29 mouse cellular contexts compared by ENCODE assay signal in the genomic region with DNA sequence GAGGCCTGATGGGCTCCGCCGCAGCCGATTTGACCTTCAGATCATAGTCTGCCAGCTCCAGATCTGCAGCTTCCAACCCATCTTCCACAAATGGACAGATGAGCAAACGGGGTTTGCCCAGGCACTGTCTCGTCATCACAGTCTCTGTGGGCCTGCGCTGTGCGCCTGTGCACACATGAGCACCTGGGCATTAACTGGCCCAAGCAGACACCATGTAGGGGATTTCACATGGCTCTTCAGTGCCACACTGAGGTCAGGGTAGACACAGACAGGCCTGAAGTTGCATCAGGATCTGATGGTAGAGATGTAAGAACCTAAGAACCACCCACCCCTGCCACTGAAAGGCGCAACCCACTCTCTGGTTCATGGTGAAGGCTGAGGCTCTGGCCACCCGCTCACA. TPM values are rescaled to one million over a fixed set of nuclear protein-coding genes. Genes with fewer than 3 reads are reported as not detected.
A peak's percentile ranks its signal among the peaks of the same experiment; 100 is the strongest.
DNase-seq lines count a peak whose midpoint lies in the region; ATAC-seq and TF ChIP-seq lines count a peak whose summit lies in the region.
"Had no signal": no experiment of that assay in that cellular context is flagged by ENCODE, and none has a peak within 500 bp of the region (broad histone marks: within the 10 kb centered on the region; RNA-seq: fewer than 3 reads in every experiment).

No protein-coding gene starts in this region.

- peak; percentile 32; the same call in 1 of the 2 replicates for TF ChIP-seq CTCF in intestine, postnatal 0 days (IDR thresholded peaks at IDR 0.05; ENCODE audit: low read depth)
- peak; percentile 6 for TF ChIP-seq CTCF in ES-Bruce4 (IDR thresholded peaks at IDR 0.05; ENCODE audit: low read depth, low read length)
- 0 out of 2 replicates have a peak, but pooled peaks have one; percentile 17 for TF ChIP-seq CTCF in stomach, postnatal 0 days (IDR thresholded peaks at IDR 0.05; ENCODE audit: low read depth)

- 93% methylated on average over 9 of the region's 9 CpGs for WGBS in intestine, postnatal 0 days
- WGBS in intestine, embryonic 15.5 days, result 93% methylated on average over 9 of the region's 9 CpGs
- 91% methylated on average over 9 of the region's 9 CpGs for WGBS in midbrain, embryonic 10.5 days
- WGBS in midbrain, embryonic 13.5 days, result 93% methylated on average over 9 of the region's 9 CpGs
- WGBS in stomach, postnatal 0 days, result 91% methylated on average over 9 of the region's 9 CpGs

- H3K27ac ChIP-seq in intestine, postnatal 0 days (ENCODE audit: low read depth, low read length), result no peak overlapping the region
- H3K27ac ChIP-seq in intestine, embryonic 15.5 days, result no peak overlapping the region
- 0 out of 2 replicates have a peak overlapping the region, but pooled peaks have one; percentile 1 for H3K27ac ChIP-seq in midbrain, embryonic 10.5 days (replicated peaks)
- no peak overlapping the region for H3K27ac ChIP-seq in midbrain, embryonic 13.5 days
- no peak overlapping the region for H3K27ac ChIP-seq in ES-Bruce4 (ENCODE audit: insufficient read depth, low read length)
- no peak overlapping the region for H3K27ac ChIP-seq in stomach, postnatal 0 days (replicated peaks)
- H3K27ac ChIP-seq: embryonic facial prominence, embryonic 12.5 days; hindbrain, embryonic 15.5 days; limb, embryonic 12.5 days; midbrain, embryonic 15.5 days; neural tube, embryonic 15.5 days; stomach, embryonic 15.5 days had no signal

- no peak for DNase-seq in midbrain, embryonic 10.5 days (ENCODE audit: low spot score)
- no peak for DNase-seq in stomach, postnatal 0 days (ENCODE audit: low spot score)
- DNase-seq in frontal cortex, adult 2 months (ENCODE audit: extremely low spot score in 1 of 2, low spot score in 1 of 2), result no peak
- no peak for DNase-seq in heart, postnatal 14 days
- DNase-seq: adrenal gland, postnatal 10 days; cerebellum, adult 9-10 months; embryo, embryonic 11 days; forebrain, postnatal 0 days; gastrocnemius, postnatal 14 days; heart, adult 11 months; kidney, postnatal 25 days; layer of hippocampus, postnatal 36 days; lung, postnatal 4 days; retina, postnatal 1 day; right cerebral cortex, postnatal 14 days; thymus, postnatal 14 days had no signal

- no peak overlapping the region for H3K4me3 ChIP-seq in intestine, postnatal 0 days (ENCODE audit: low read depth, low read length)
- H3K4me3 ChIP-seq in intestine, embryonic 15.5 days (replicated peaks), result no peak overlapping the region
- no peak overlapping the region for H3K4me3 ChIP-seq in midbrain, embryonic 10.5 days
- H3K4me3 ChIP-seq in midbrain, embryonic 13.5 days (replicated peaks), result no peak overlapping the region
- H3K4me3 ChIP-seq in ES-Bruce4 (ENCODE audit: low read depth, low read length), result no peak overlapping the region
- H3K4me3 ChIP-seq in stomach, postnatal 0 days (ENCODE audit: low read depth, low read length), result no peak overlapping the region
- H3K4me3 ChIP-seq: embryonic facial prominence, embryonic 12.5 days; heart, embryonic 12.5 days; hindbrain, embryonic 15.5 days; limb, embryonic 12.5 days; midbrain, embryonic 15.5 days; neural tube, embryonic 15.5 days; stomach, embryonic 15.5 days had no signal

- intact Hi-C loops in heart, postnatal 14 days (cut with DNase I), result no loop called here

- TF ChIP-seq POLR2A in ES-Bruce4 (IDR thresholded peaks at IDR 0.05; ENCODE audit: insufficient read depth, low read length), result no peak

- no peak overlapping the region for H3K9ac ChIP-seq in intestine, postnatal 0 days (ENCODE audit: low read depth, low read length)
- H3K9ac ChIP-seq in intestine, embryonic 15.5 days, result no peak overlapping the region
- H3K9ac ChIP-seq in midbrain, embryonic 13.5 days (replicated peaks), result no peak overlapping the region
- no peak overlapping the region for H3K9ac ChIP-seq in ES-Bruce4 (ENCODE audit: low read depth, poor library complexity, severe bottlenecking)
- H3K9ac ChIP-seq in stomach, postnatal 0 days (ENCODE audit: low read length), result no peak overlapping the region
- H3K9ac ChIP-seq: embryonic facial prominence, embryonic 12.5 days; forebrain, postnatal 0 days; heart, embryonic 12.5 days; hindbrain, embryonic 15.5 days; limb, embryonic 12.5 days; midbrain, embryonic 15.5 days; neural tube, embryonic 15.5 days; stomach, embryonic 15.5 days had no signal

- no peak for ATAC-seq in intestine, postnatal 0 days
- no peak for ATAC-seq in intestine, embryonic 15.5 days
- ATAC-seq in midbrain, embryonic 13.5 days, result no peak
- ATAC-seq in stomach, postnatal 0 days (ENCODE audit: low FRiP score, low TSS enrichment), result no peak
- ATAC-seq: forebrain, postnatal 0 days; midbrain, embryonic 15.5 days had no signal

- TF ChIP-seq EP300 in ES-Bruce4 (IDR thresholded peaks at IDR 0.05; ENCODE audit: insufficient read depth, low read depth, low read length), result no peak
- no peak for TF ChIP-seq EP300 in stomach, postnatal 0 days (optimal IDR thresholded peaks at IDR 0.05)

- H3K27me3 ChIP-seq in intestine, postnatal 0 days (replicated peaks; ENCODE audit: control insufficient read depth, insufficient read depth, low read length), result no peaks in the 10 kb centered on the region
- no peaks in the 10 kb centered on the region for H3K27me3 ChIP-seq in intestine, embryonic 15.5 days (replicated peaks)
- H3K27me3 ChIP-seq in midbrain, embryonic 10.5 days (ENCODE audit: low read depth, poor library complexity, severe bottlenecking), result no peaks in the 10 kb centered on the region
- no peaks in the 10 kb centered on the region for H3K27me3 ChIP-seq in midbrain, embryonic 13.5 days
- H3K27me3 ChIP-seq in ES-Bruce4 (ENCODE audit: control insufficient read depth, insufficient read depth, low read length, poor library complexity, severe bottlenecking), result no peaks in the 10 kb centered on the region
- H3K27me3 ChIP-seq in stomach, postnatal 0 days (ENCODE audit: control insufficient read depth, insufficient read depth, low read length), result no peaks in the 10 kb centered on the region
- H3K27me3 ChIP-seq: embryonic facial prominence, embryonic 12.5 days; hindbrain, embryonic 15.5 days; limb, embryonic 12.5 days; midbrain, embryonic 15.5 days; neural tube, embryonic 15.5 days; stomach, embryonic 15.5 days had no signal

- no peaks in the 10 kb centered on the region for H3K36me3 ChIP-seq in intestine, postnatal 0 days (ENCODE audit: control insufficient read depth, insufficient read depth)
- H3K36me3 ChIP-seq in intestine, embryonic 15.5 days, result no peaks in the 10 kb centered on the region
- no peaks in the 10 kb centered on the region for H3K36me3 ChIP-seq in midbrain, embryonic 10.5 days
- H3K36me3 ChIP-seq in midbrain, embryonic 13.5 days, result no peaks in the 10 kb centered on the region
- H3K36me3 ChIP-seq in ES-Bruce4 (ENCODE audit: control insufficient read depth, insufficient read depth, low read length, poor library complexity, severe bottlenecking), result no peaks in the 10 kb centered on the region
- H3K36me3 ChIP-seq in stomach, postnatal 0 days (ENCODE audit: control insufficient read depth, insufficient read depth, low read length), result 0 out of 2 replicates have a peak, but pooled peaks cover 3% of the 10 kb centered on the region
- H3K36me3 ChIP-seq: embryonic facial prominence, embryonic 12.5 days; G1E; heart, embryonic 12.5 days; hindbrain, embryonic 15.5 days; limb, embryonic 12.5 days; midbrain, embryonic 15.5 days; neural tube, embryonic 15.5 days; stomach, embryonic 15.5 days had no signal

- H3K4me1 ChIP-seq in intestine, postnatal 0 days (replicated peaks; ENCODE audit: control insufficient read depth, insufficient read depth, low read length), result no peaks in the 10 kb centered on the region
- no peaks in the 10 kb centered on the region for H3K4me1 ChIP-seq in intestine, embryonic 15.5 days (replicated peaks)
- H3K4me1 ChIP-seq in midbrain, embryonic 10.5 days, result peaks cover 18% of the 10 kb centered on the region
- H3K4me1 ChIP-seq in midbrain, embryonic 13.5 days (replicated peaks), result no peaks in the 10 kb centered on the region
- no peaks in the 10 kb centered on the region for H3K4me1 ChIP-seq in ES-Bruce4 (ENCODE audit: control insufficient read depth, insufficient read depth, low read length)
- no peaks in the 10 kb centered on the region for H3K4me1 ChIP-seq in stomach, postnatal 0 days (replicated peaks; ENCODE audit: control insufficient read depth, insufficient read depth)
- H3K4me1 ChIP-seq: embryonic facial prominence, embryonic 12.5 days; heart, embryonic 12.5 days; hindbrain, embryonic 15.5 days; limb, embryonic 12.5 days; midbrain, embryonic 15.5 days; neural tube, embryonic 15.5 days; stomach, embryonic 15.5 days had no signal

- H3K4me2 ChIP-seq in intestine, postnatal 0 days (replicated peaks; ENCODE audit: low read depth), result no peak overlapping the region
- H3K4me2 ChIP-seq in intestine, embryonic 15.5 days (replicated peaks), result no peak overlapping the region
- H3K4me2 ChIP-seq in midbrain, embryonic 13.5 days (replicated peaks), result no peak overlapping the region
- no peak overlapping the region for H3K4me2 ChIP-seq in stomach, postnatal 0 days (replicated peaks; ENCODE audit: low read depth)
- H3K4me2 ChIP-seq: embryonic facial prominence, embryonic 12.5 days; heart, embryonic 12.5 days; hindbrain, embryonic 15.5 days; limb, embryonic 12.5 days; midbrain, embryonic 15.5 days; neural tube, embryonic 15.5 days; stomach, embryonic 15.5 days had no signal

- no peaks in the 10 kb centered on the region for H3K9me3 ChIP-seq in intestine, postnatal 0 days (ENCODE audit: control insufficient read depth)
- no peaks in the 10 kb centered on the region for H3K9me3 ChIP-seq in intestine, embryonic 15.5 days
- no peaks in the 10 kb centered on the region for H3K9me3 ChIP-seq in midbrain, embryonic 10.5 days (replicated peaks)
- H3K9me3 ChIP-seq in midbrain, embryonic 13.5 days, result no peaks in the 10 kb centered on the region
- H3K9me3 ChIP-seq in ES-Bruce4 (replicated peaks; ENCODE audit: control insufficient read depth, insufficient read depth, low read length, poor library complexity, severe bottlenecking), result no peaks in the 10 kb centered on the region
- H3K9me3 ChIP-seq in stomach, postnatal 0 days (ENCODE audit: control insufficient read depth, low read length), result no peaks in the 10 kb centered on the region
- H3K9me3 ChIP-seq: embryonic facial prominence, embryonic 12.5 days; G1E; hindbrain, embryonic 15.5 days; limb, embryonic 12.5 days; midbrain, embryonic 15.5 days; neural tube, embryonic 15.5 days; stomach, embryonic 15.5 days had no signal

RNA-seq across cellular contexts. Expression of a gene that starts 31.0 kb away (rescaled TPM):
- polyA plus RNA-seq in intestine, postnatal 0 days (2015; fragmentation: Nextera tagmentation; extraction: Ambion mirVana), result 11.2 and 11.3 TPM in 2 replicates
- 18.5 and 20.3 TPM in 2 replicates for polyA plus RNA-seq in intestine, embryonic 15.5 days (2015; fragmentation: Nextera tagmentation; extraction: Ambion mirVana)
- polyA plus RNA-seq in midbrain, embryonic 10.5 days (2016; fragmentation: Nextera tagmentation; extraction: Ambion mirVana), result 29.3 and 30.9 TPM in 2 replicates
- 46.4 and 50.2 TPM in 2 replicates for polyA plus RNA-seq in midbrain, embryonic 13.5 days (2015; fragmentation: Nextera tagmentation; extraction: Ambion mirVana)
- polyA plus RNA-seq in ES-Bruce4 (2011; ENCODE audit: insufficient read depth, insufficient read length, low read depth, missing spikeins), result 3.3 and 6.5 TPM in 2 replicates
- polyA plus RNA-seq in stomach, postnatal 0 days (2015; fragmentation: Nextera tagmentation; extraction: Ambion mirVana), result 16.1 and 17.5 TPM in 2 replicates
- 170 and 173 TPM in 2 replicates for polyA plus RNA-seq in frontal cortex, adult 2 months (2012; rRNA removed)
- 10 to 100 TPM; 28.0 to 29.9 TPM for total RNA-seq in heart, postnatal 14 days (2021)
- polyA plus RNA-seq: G1E had no signal

RNA-seq across cellular contexts. Expression of a gene that starts 43.2 kb away (rescaled TPM):
- 1.5 and 1.9 TPM in 2 replicates for polyA plus RNA-seq in intestine, postnatal 0 days (2015; fragmentation: Nextera tagmentation; extraction: Ambion mirVana)
- polyA plus RNA-seq in intestine, embryonic 15.5 days (2015; fragmentation: Nextera tagmentation; extraction: Ambion mirVana), result 5.5 and 7.3 TPM in 2 replicates
- polyA plus RNA-seq in midbrain, embryonic 10.5 days (2016; fragmentation: Nextera tagmentation; extraction: Ambion mirVana), result 0.52 and 0.77 TPM in 2 replicates
- polyA plus RNA-seq in midbrain, embryonic 13.5 days (2015; fragmentation: Nextera tagmentation; extraction: Ambion mirVana), result 0.50 and 0.59 TPM in 2 replicates
- 8.0 and 8.8 TPM in 2 replicates for polyA plus RNA-seq in ES-Bruce4 (2011; ENCODE audit: insufficient read depth, insufficient read length, low read depth, missing spikeins)
- 11.4 and 13.2 TPM in 2 replicates for polyA plus RNA-seq in stomach, postnatal 0 days (2015; fragmentation: Nextera tagmentation; extraction: Ambion mirVana)
- polyA plus RNA-seq in frontal cortex, adult 2 months (2012; rRNA removed), result 1.6 and 2.0 TPM in 2 replicates
- total RNA-seq in heart, postnatal 14 days (2021), result 1 to 10 TPM; 5.8 to 6.2 TPM
- total RNA-seq: megakaryocyte-erythroid progenitor cell, adult 5-6 weeks had no signal
- polyA plus RNA-seq: G1E had no signal
